Mouse (Mus musculus): ENCODE data around the gene Lrrn4. TPM values are rescaled to one million over a fixed set of nuclear protein-coding genes. Genes with fewer than 3 reads are reported as not detected.

The Lrrn4 gene
- polyA plus RNA-seq, 1 experiment from 2014 or later = 9.3 TPM

GRCm38 (mm10) chr2:132904961-132905360 is 24.3 kb upstream of the Lrrn4 start:
- Histone ChIP-seq H3K27me3 (ENCODE audit: control insufficient read depth, insufficient read depth, low read length) (no peaks in the 10 kb centered on the region), H3K9me3 (ENCODE audit: control insufficient read depth, low read depth, low read length) (no peaks in the 10 kb centered on the region), H3K9ac (replicated peaks; ENCODE audit: low read depth, low read length) (no peak overlapping the region), H3K4me2 (replicated peaks; ENCODE audit: low read depth, low read length) (no peak overlapping the region), H3K36me3 (ENCODE audit: control insufficient read depth, insufficient read depth, low read length) (no peaks in the 10 kb centered on the region), H3K4me1 (ENCODE audit: control insufficient read depth, insufficient read depth, low read length) (no peaks in the 10 kb centered on the region), H3K4me3 (ENCODE audit: low read depth, low read length) (no peak overlapping the region), H3K27ac (ENCODE audit: low read length) (no peak overlapping the region)
- WGBS = 70% methylated on average over 2 of the region's 2 CpGs
- ATAC-seq (ENCODE audit: insufficient number of reproducible peaks, insufficient read depth, low FRiP score, low read depth) = no peak

DNA sequence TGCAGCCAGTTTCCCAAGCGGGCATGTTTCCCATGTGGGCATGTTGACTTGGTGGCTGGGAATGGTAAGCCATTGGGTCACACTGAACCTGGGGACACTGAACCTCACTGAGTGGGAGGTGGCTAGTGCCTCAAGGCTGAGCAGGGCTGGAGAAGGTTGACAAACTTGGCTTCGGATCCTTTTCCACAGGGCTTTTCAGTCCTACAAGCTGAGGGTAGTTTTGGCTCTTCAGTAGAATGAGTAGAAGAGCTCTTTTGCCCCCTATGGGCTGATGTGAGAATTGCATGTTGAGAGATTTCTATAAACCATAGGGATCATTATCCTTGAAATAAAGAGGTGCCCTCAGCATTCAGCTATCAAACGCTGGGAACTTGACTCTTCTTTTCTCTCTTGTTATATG is 22.8 kb upstream of the Lrrn4 start:
- Histone ChIP-seq H3K9me3 (ENCODE audit: control insufficient read depth, low read depth, low read length) (no peaks in the 10 kb centered on the region), H3K27ac (ENCODE audit: low read length) (no peak overlapping the region)
- ATAC-seq (ENCODE audit: insufficient number of reproducible peaks, insufficient read depth, low FRiP score, low read depth) = peak; percentile 56; the same call in 1 of the 2 replicates

GRCm38 (mm10) chr2:132902056-132902455 is 21.4 kb upstream of the Lrrn4 start:
- Histone ChIP-seq H3K9me3 (ENCODE audit: control insufficient read depth, low read depth, low read length) (no peaks in the 10 kb centered on the region), H3K27ac (ENCODE audit: low read length) (no peak overlapping the region), H3K9ac (replicated peaks; ENCODE audit: low read depth, low read length) (no peak overlapping the region), H3K4me3 (ENCODE audit: low read depth, low read length) (no peak overlapping the region), H3K4me1 (ENCODE audit: control insufficient read depth, insufficient read depth, low read length) (no peaks in the 10 kb centered on the region), H3K36me3 (ENCODE audit: control insufficient read depth, insufficient read depth, low read length) (no peaks in the 10 kb centered on the region), H3K27me3 (ENCODE audit: control insufficient read depth, insufficient read depth, low read length) (no peaks in the 10 kb centered on the region), H3K4me2 (replicated peaks; ENCODE audit: low read depth, low read length) (no peak overlapping the region)
- WGBS = 58% methylated on average over 4 of the region's 4 CpGs
- ATAC-seq (ENCODE audit: insufficient number of reproducible peaks, insufficient read depth, low FRiP score, low read depth) = no peak

More for the DNA sequence above, 22.8 kb upstream of the Lrrn4 start:
- no peak overlapping the region for H3K4me2 ChIP-seq (replicated peaks; ENCODE audit: low read depth, low read length)
- H3K9ac ChIP-seq (replicated peaks; ENCODE audit: low read depth, low read length) = no peak overlapping the region
- 36% methylated on average over 3 of the region's 3 CpGs for WGBS
- no peaks in the 10 kb centered on the region for H3K27me3 ChIP-seq (ENCODE audit: control insufficient read depth, insufficient read depth, low read length)
- no peaks in the 10 kb centered on the region for H3K36me3 ChIP-seq (ENCODE audit: control insufficient read depth, insufficient read depth, low read length)
- no peak overlapping the region for H3K4me3 ChIP-seq (ENCODE audit: low read depth, low read length)
- no peaks in the 10 kb centered on the region for H3K4me1 ChIP-seq (ENCODE audit: control insufficient read depth, insufficient read depth, low read length)

GRCm38 (mm10) chr2:132901636-132902035 is 20.9 kb upstream of the Lrrn4 start:
- Histone ChIP-seq H3K4me3 (ENCODE audit: low read depth, low read length) (no peak overlapping the region), H3K4me1 (ENCODE audit: control insufficient read depth, insufficient read depth, low read length) (no peaks in the 10 kb centered on the region), H3K27ac (ENCODE audit: low read length) (no peak overlapping the region), H3K9ac (replicated peaks; ENCODE audit: low read depth, low read length) (no peak overlapping the region), H3K4me2 (replicated peaks; ENCODE audit: low read depth, low read length) (no peak overlapping the region), H3K27me3 (ENCODE audit: control insufficient read depth, insufficient read depth, low read length) (no peaks in the 10 kb centered on the region), H3K36me3 (ENCODE audit: control insufficient read depth, insufficient read depth, low read length) (no peaks in the 10 kb centered on the region), H3K9me3 (ENCODE audit: control insufficient read depth, low read depth, low read length) (no peaks in the 10 kb centered on the region)
- ATAC-seq (ENCODE audit: insufficient number of reproducible peaks, insufficient read depth, low FRiP score, low read depth) = no peak
- WGBS = 71% methylated on average over 4 of the region's 4 CpGs

DNA sequence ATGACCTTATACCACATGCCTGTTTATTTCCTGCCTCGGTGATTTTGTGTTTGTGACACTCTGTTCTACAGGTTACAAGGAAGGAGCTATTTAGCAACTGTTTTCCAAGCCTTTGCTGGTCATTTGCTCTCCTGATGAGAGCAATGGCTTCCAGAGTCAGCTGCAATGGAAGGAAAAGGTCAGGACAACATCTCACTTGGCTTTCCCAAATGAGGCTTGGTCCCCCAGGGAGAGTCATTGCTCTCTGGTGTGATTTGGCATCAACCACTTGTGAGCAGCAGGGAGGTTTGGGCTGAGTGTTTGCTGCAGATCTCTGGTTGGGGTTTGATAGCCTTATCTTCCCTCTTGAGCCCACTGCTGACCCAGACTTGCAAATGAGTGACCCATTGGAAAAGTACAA is 19.9 kb upstream of the Lrrn4 start:
- WGBS = 78% methylated on average over 1 of the region's 1 CpGs
- Histone ChIP-seq H3K36me3 (ENCODE audit: control insufficient read depth, insufficient read depth, low read length) (no peaks in the 10 kb centered on the region), H3K4me2 (replicated peaks; ENCODE audit: low read depth, low read length) (no peak overlapping the region), H3K27ac (ENCODE audit: low read length) (no peak overlapping the region), H3K9me3 (ENCODE audit: control insufficient read depth, low read depth, low read length) (no peaks in the 10 kb centered on the region), H3K9ac (replicated peaks; ENCODE audit: low read depth, low read length) (no peak overlapping the region), H3K4me1 (ENCODE audit: control insufficient read depth, insufficient read depth, low read length) (no peaks in the 10 kb centered on the region), H3K27me3 (ENCODE audit: control insufficient read depth, insufficient read depth, low read length) (no peaks in the 10 kb centered on the region), H3K4me3 (ENCODE audit: low read depth, low read length) (no peak overlapping the region)
- ATAC-seq (ENCODE audit: insufficient number of reproducible peaks, insufficient read depth, low FRiP score, low read depth) = no peak

DNA sequence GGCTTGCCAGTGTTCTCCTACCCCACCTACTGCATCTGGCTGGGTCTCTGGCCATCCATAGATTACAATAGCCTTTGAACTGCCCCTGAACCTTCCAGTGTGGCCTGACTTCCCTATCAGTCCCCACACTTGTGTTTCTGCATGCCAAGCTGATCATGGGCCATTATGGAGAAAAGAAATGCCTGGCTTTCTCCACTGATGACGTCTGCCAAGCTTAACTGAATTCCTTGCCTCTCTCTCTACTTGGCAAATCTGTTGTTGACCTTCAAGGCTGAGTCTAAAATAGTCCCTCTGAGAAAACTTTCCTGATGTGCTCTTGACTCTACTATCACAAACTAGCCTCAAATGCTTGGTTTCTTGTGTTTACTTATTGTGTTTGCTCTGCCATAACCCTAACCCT is 17.5 kb upstream of the Lrrn4 start:
- no peak overlapping the region for H3K9ac ChIP-seq (replicated peaks; ENCODE audit: low read depth, low read length)

GRCm38 (mm10) chr2:132893826-132894225 is 13.1 kb upstream of the Lrrn4 start:
- H3K36me3 ChIP-seq (ENCODE audit: control insufficient read depth, insufficient read depth, low read length) = no peaks in the 10 kb centered on the region
- H3K9me3 ChIP-seq (ENCODE audit: control insufficient read depth, low read depth, low read length) = no peaks in the 10 kb centered on the region
- ATAC-seq (ENCODE audit: insufficient number of reproducible peaks, insufficient read depth, low FRiP score, low read depth) = peak; percentile 56; the same call in 1 of the 2 replicates
- H3K4me3 ChIP-seq (ENCODE audit: low read depth, low read length) = no peak overlapping the region
- H3K4me1 ChIP-seq (ENCODE audit: control insufficient read depth, insufficient read depth, low read length) = no peaks in the 10 kb centered on the region
- H3K27ac ChIP-seq (ENCODE audit: low read length) = no peak overlapping the region
- no peak overlapping the region for H3K4me2 ChIP-seq (replicated peaks; ENCODE audit: low read depth, low read length)
- H3K27me3 ChIP-seq (ENCODE audit: control insufficient read depth, insufficient read depth, low read length) = no peaks in the 10 kb centered on the region
- H3K9ac ChIP-seq (replicated peaks; ENCODE audit: low read depth, low read length) = no peak overlapping the region
- 57% methylated on average over 5 of the region's 5 CpGs for WGBS

More for the DNA sequence above, 17.5 kb upstream of the Lrrn4 start:
- Histone ChIP-seq H3K27me3 (ENCODE audit: control insufficient read depth, insufficient read depth, low read length) (no peaks in the 10 kb centered on the region), H3K4me3 (ENCODE audit: low read depth, low read length) (no peak overlapping the region), H3K4me1 (ENCODE audit: control insufficient read depth, insufficient read depth, low read length) (no peaks in the 10 kb centered on the region), H3K27ac (ENCODE audit: low read length) (no peak overlapping the region), H3K36me3 (ENCODE audit: control insufficient read depth, insufficient read depth, low read length) (no peaks in the 10 kb centered on the region), H3K4me2 (replicated peaks; ENCODE audit: low read depth, low read length) (no peak overlapping the region), H3K9me3 (ENCODE audit: control insufficient read depth, low read depth, low read length) (no peaks in the 10 kb centered on the region)
- no peak for ATAC-seq (ENCODE audit: insufficient number of reproducible peaks, insufficient read depth, low FRiP score, low read depth)
- WGBS = 52% methylated on average over 1 of the region's 1 CpGs

GRCm38 (mm10) chr2:132885312-132885711 is 4.6 kb upstream of the Lrrn4 start:
- Histone ChIP-seq H3K27me3 (ENCODE audit: control insufficient read depth, insufficient read depth, low read length) (peaks cover 7% of the 10 kb centered on the region; the same call in 1 of the 2 replicates), H3K9me3 (ENCODE audit: control insufficient read depth, low read depth, low read length) (no peaks in the 10 kb centered on the region), H3K27ac (ENCODE audit: low read length) (no peak overlapping the region; the same call in 1 of the 2 replicates), H3K4me2 (replicated peaks; ENCODE audit: low read depth, low read length) (no peak overlapping the region), H3K4me3 (ENCODE audit: low read depth, low read length) (no peak overlapping the region), H3K4me1 (ENCODE audit: control insufficient read depth, insufficient read depth, low read length) (no peaks in the 10 kb centered on the region), H3K9ac (replicated peaks; ENCODE audit: low read depth, low read length) (no peak overlapping the region), H3K36me3 (ENCODE audit: control insufficient read depth, insufficient read depth, low read length) (no peaks in the 10 kb centered on the region)
- ATAC-seq (ENCODE audit: insufficient number of reproducible peaks, insufficient read depth, low FRiP score, low read depth) = no peak
- WGBS = 87% methylated on average over 7 of the region's 7 CpGs

- no peaks in the 10 kb centered on the region; the same call in 1 of the 2 replicates for H3K4me1 ChIP-seq (ENCODE audit: control insufficient read depth, insufficient read depth, low read length)
- WGBS = 37% methylated on average over 8 of the region's 8 CpGs
- H3K4me3 ChIP-seq (ENCODE audit: low read depth, low read length) = no peak overlapping the region
- H3K27ac ChIP-seq (ENCODE audit: low read length) = no peak overlapping the region
- no peaks in the 10 kb centered on the region for H3K9me3 ChIP-seq (ENCODE audit: control insufficient read depth, low read depth, low read length)
- no peak overlapping the region for H3K4me2 ChIP-seq (replicated peaks; ENCODE audit: low read depth, low read length)
- no peak for ATAC-seq (ENCODE audit: insufficient number of reproducible peaks, insufficient read depth, low FRiP score, low read depth)
- no peak overlapping the region for H3K9ac ChIP-seq (replicated peaks; ENCODE audit: low read depth, low read length)
- H3K36me3 ChIP-seq (ENCODE audit: control insufficient read depth, insufficient read depth, low read length) = no peaks in the 10 kb centered on the region
- peaks cover 7% of the 10 kb centered on the region; the same call in 1 of the 2 replicates for H3K27me3 ChIP-seq (ENCODE audit: control insufficient read depth, insufficient read depth, low read length)
Observed at GRCm38 (mm10) chr2:132884303-132884967, 3.7 kb upstream of the Lrrn4 start.
